Mouse (Mus musculus) hindbrain, postnatal 0 days (tissue): Measurements from ENCODE around the gene Cradd. TPM values are rescaled to one million over a fixed set of nuclear protein-coding genes. Genes with fewer than 3 reads are reported as not detected.
A peak's percentile ranks its signal among the peaks of the same experiment; 100 is the strongest.

Experiments
- ATAC-seq: fragments of 200-750 bp; cut with Nextera tagmentation; 2 replicates; pipeline ENCODE4 v1.8.0; 2017; ENCODE audit warnings: mild to moderate bottlenecking, moderate TSS enrichment, moderate library complexity
- DNase-seq: peaks from one replicate; pipeline ENCODE4 v3.0.0-alpha.2; 2015; ENCODE audit warnings: low spot score
- H3K27ac ChIP-seq: fragments of 300-500 bp; sonication (generic); 2 replicates; pipeline ENCODE4 v1.5.1; 2014; ENCODE audit warnings: mild to moderate bottlenecking
- H3K27me3 ChIP-seq: fragments of 300-500 bp; sonication (generic); 2 replicates; pipeline ENCODE4 v1.6.1; 2014; ENCODE audit warnings: low read length, mixed read lengths; ENCODE audit not compliant: insufficient read depth
- H3K36me3 ChIP-seq: fragments of 300-500 bp; sonication (generic); 2 replicates; pipeline ENCODE4 v1.6.1; 2014; ENCODE audit warnings: low read length, mixed read lengths; ENCODE audit not compliant: insufficient read depth
- H3K4me1 ChIP-seq: fragments of 300-500 bp; sonication (generic); 2 replicates; pipeline ENCODE4 v1.6.1; 2014; ENCODE audit warnings: antibody characterized with exemption, low read length, mixed read lengths; ENCODE audit not compliant: insufficient read depth
- H3K4me2 ChIP-seq: fragments of 300-500 bp; sonication (generic); 2 replicates; pipeline ENCODE4 v1.6.1; 2014; ENCODE audit warnings: low read depth, mild to moderate bottlenecking, low read length, moderate library complexity, mixed read lengths
- H3K4me3 ChIP-seq: fragments of 300-500 bp; sonication (generic); 2 replicates; pipeline ENCODE4 v1.5.1; 2014; ENCODE audit warnings: low read length
- H3K9ac ChIP-seq: fragments of 300-500 bp; sonication (generic); replicated peaks from 2 replicates; pipeline ENCODE4 v1.6.1; 2014; ENCODE audit warnings: mild to moderate bottlenecking, low read length, moderate library complexity, mixed read lengths
- H3K9me3 ChIP-seq: fragments of 300-500 bp; sonication (generic); 2 replicates; pipeline ENCODE4 v1.6.1; 2016; ENCODE audit warnings: low read length, mixed read lengths
- CTCF ChIP-seq: IDR thresholded peaks from 2 replicates; pipeline ENCODE4 v1.5.1; 2016; ENCODE audit warnings: antibody characterized with exemption, control low read depth, low read depth
- WGBS: fragments of 180-500 bp; shearing (Covaris S2); extraction: QIAGEN DNeasy Blood & Tissue Kit; methylation state at CpG from one replicate; pipeline ENCODE4 v1.1.7; 2014; 5-methylcytosine and 5-hydroxymethylcytosine counted together
- polyA plus RNA-seq: library from polyadenylated mRNA; unstranded; fragments of >200 nt; fragmentation: Nextera tagmentation; extraction: Ambion mirVana; gene quantifications from 2 replicates; pipeline ENCODE4 v1.2.1, GENCODE M21; 2015
- total RNA-seq: library from RNA; depleted of rRNA; stranded (reverse); fragments of >200 nt; gene quantifications from 2 replicates; pipeline ENCODE4 v1.2.3, GENCODE M21; 2014; rRNA removed

Gene Cradd
- 13.1 and 15.5 TPM in 2 replicates for total RNA-seq
- 8.5 and 8.9 TPM in 2 replicates for polyA plus RNA-seq

GRCm38 (mm10) chr10:95323393-95324277 lies at the start of gene Cradd:
Gene Cradd (minus strand): TSS chr10:95324133.
- Histone ChIP-seq H3K27ac (peak within 1 kb of the TSS; percentile 93), H3K27me3 (no peaks in the 10 kb centered on the region), H3K4me2 (peak within 1 kb of the TSS; percentile 69), H3K4me3 (peak within 1 kb of the TSS; percentile 50), H3K4me1 (peaks cover 12% of the 10 kb centered on the region), H3K36me3 (no peaks in the 10 kb centered on the region), H3K9ac (peak within 1 kb of the TSS; percentile 62), H3K9me3 (no peaks in the 10 kb centered on the region)
- under 1% methylated on average over 51 of the region's 51 CpGs for WGBS
- DNase-seq (peak; percentile 97), ATAC-seq (peak; percentile 94)
- TF ChIP-seq CTCF: no peak; the same call in 1 of the 2 replicates

- no peaks in the 10 kb centered on the region for H3K36me3 ChIP-seq
- H3K27me3 ChIP-seq: no peaks in the 10 kb centered on the region
- H3K9me3 ChIP-seq: no peaks in the 10 kb centered on the region
- no peaks in the 10 kb centered on the region for H3K4me1 ChIP-seq
- 87% methylated on average over 6 of the region's 6 CpGs for WGBS
- no peak for TF ChIP-seq CTCF
- ATAC-seq: no peak
- H3K27ac ChIP-seq: no peak overlapping the region
- no peak for DNase-seq
- no peak overlapping the region for H3K4me2 ChIP-seq
- H3K9ac ChIP-seq: no peak overlapping the region
- no peak overlapping the region for H3K4me3 ChIP-seq
These were observed 49.4 kb upstream of the Cradd start for GRCm38 (mm10) chr10:95373340-95373739.

GRCm38 (mm10) chr10:95371942-95372341 lies 48.0 kb upstream of the Cradd start:
- Histone ChIP-seq H3K27ac (no peak overlapping the region), H3K4me1 (no peaks in the 10 kb centered on the region), H3K27me3 (no peaks in the 10 kb centered on the region), H3K36me3 (no peaks in the 10 kb centered on the region), H3K9me3 (no peaks in the 10 kb centered on the region), H3K9ac (no peak overlapping the region), H3K4me2 (no peak overlapping the region), H3K4me3 (no peak overlapping the region)
- WGBS: 84% methylated on average over 3 of the region's 3 CpGs
- TF ChIP-seq CTCF: no peak
- no peak for ATAC-seq
- no peak for DNase-seq

GRCm38 (mm10) chr10:95369190-95369589 lies 45.3 kb upstream of the Cradd start:
- no peaks in the 10 kb centered on the region for H3K27me3 ChIP-seq
- no peak overlapping the region for H3K9ac ChIP-seq
- no peak for DNase-seq
- H3K36me3 ChIP-seq: no peaks in the 10 kb centered on the region
- H3K4me1 ChIP-seq: no peaks in the 10 kb centered on the region
- no peak overlapping the region for H3K4me2 ChIP-seq
- no peak overlapping the region for H3K27ac ChIP-seq
- ATAC-seq: no peak
- no peaks in the 10 kb centered on the region for H3K9me3 ChIP-seq
- H3K4me3 ChIP-seq: no peak overlapping the region
- no peak for TF ChIP-seq CTCF

- no peak for TF ChIP-seq CTCF
- H3K27ac ChIP-seq: no peak overlapping the region
- 85% methylated on average over 14 of the region's 14 CpGs for WGBS
- no peak overlapping the region for H3K4me3 ChIP-seq
- no peaks in the 10 kb centered on the region for H3K4me1 ChIP-seq
- H3K36me3 ChIP-seq: no peaks in the 10 kb centered on the region
- H3K9me3 ChIP-seq: no peaks in the 10 kb centered on the region
- H3K9ac ChIP-seq: no peak overlapping the region
- no peak for ATAC-seq
- H3K27me3 ChIP-seq: no peaks in the 10 kb centered on the region
- no peak for DNase-seq
- H3K4me2 ChIP-seq: no peak overlapping the region
These were observed 44.2 kb upstream of the Cradd start for GRCm38 (mm10) chr10:95368151-95368550.

GRCm38 (mm10) chr10:95367661-95368089 lies 43.7 kb upstream of the Cradd start:
- Histone ChIP-seq H3K4me1 (no peaks in the 10 kb centered on the region), H3K27me3 (no peaks in the 10 kb centered on the region), H3K36me3 (no peaks in the 10 kb centered on the region), H3K4me3 (no peak overlapping the region), H3K4me2 (no peak overlapping the region), H3K27ac (no peak overlapping the region), H3K9me3 (no peaks in the 10 kb centered on the region), H3K9ac (no peak overlapping the region)
- 81% methylated on average over 9 of the region's 9 CpGs for WGBS
- ATAC-seq (no peak), DNase-seq (no peak)
- TF ChIP-seq CTCF: no peak

GRCm38 (mm10) chr10:95367241-95367640 lies 43.3 kb upstream of the Cradd start:
- ATAC-seq (no peak), DNase-seq (no peak)
- H3K27me3 ChIP-seq: no peaks in the 10 kb centered on the region
- no peaks in the 10 kb centered on the region for H3K4me1 ChIP-seq
- WGBS: 73% methylated on average over 7 of the region's 7 CpGs
- H3K27ac ChIP-seq: no peak overlapping the region
- no peaks in the 10 kb centered on the region for H3K9me3 ChIP-seq
- no peak for TF ChIP-seq CTCF
- no peak overlapping the region for H3K9ac ChIP-seq
- no peak overlapping the region for H3K4me2 ChIP-seq
- H3K4me3 ChIP-seq: no peak overlapping the region
- no peaks in the 10 kb centered on the region for H3K36me3 ChIP-seq
